Mouse (Mus musculus): Measurements from ENCODE around the gene Senp1.

DNA sequence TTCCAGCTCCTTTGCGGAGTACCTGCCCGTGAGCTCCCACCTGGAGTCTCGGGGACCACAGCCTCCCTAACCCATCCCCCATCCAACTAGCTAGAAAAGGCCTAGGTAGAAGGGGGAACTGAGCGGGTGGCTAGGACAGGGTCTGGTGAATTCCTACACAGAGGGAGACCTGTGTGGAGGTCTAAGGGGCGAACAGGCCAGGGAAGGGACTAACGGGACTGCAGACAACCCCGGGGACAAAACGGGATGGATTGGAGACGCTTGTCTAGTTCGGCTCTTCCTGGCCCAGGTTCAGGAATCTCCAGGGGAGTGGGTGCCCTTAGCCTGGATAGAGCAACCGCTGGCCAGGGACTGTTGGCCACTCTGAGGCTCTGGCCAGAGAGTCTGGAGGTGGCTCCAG is 88.4 kb downstream of the Senp1 start:
- TF ChIP-seq CTCF (IDR thresholded peaks at IDR 0.05; ENCODE audit: low read depth, low read length) (no peak), POLR2AphosphoS5 (IDR thresholded peaks at IDR 0.05; ENCODE audit: insufficient replicate concordance, low read depth, low read length) (no peak), TAL1 (conservative IDR thresholded peaks at IDR 0.05; ENCODE audit: low read depth, low read length) (no peak), GATA1 (IDR thresholded peaks at IDR 0.05; ENCODE audit: borderline replicate concordance, low read length) (no peak), GATA2 (IDR thresholded peaks at IDR 0.05; ENCODE audit: borderline replicate concordance, low read depth, low read length) (no peak)
